In genomic region chr17:12505708-12506107, GRCm38 (mm10) we compare ENCODE assay signal across 30 mouse cellular contexts. TPM values are rescaled to one million over a fixed set of nuclear protein-coding genes. Genes with fewer than 3 reads are reported as not detected.
A peak's percentile ranks its signal among the peaks of the same experiment; 100 is the strongest.
DNase-seq lines count a peak whose midpoint lies in the region; ATAC-seq and TF ChIP-seq lines count a peak whose summit lies in the region.
"Had no signal": no experiment of that assay in that cellular context is flagged by ENCODE, and none has a peak within 500 bp of the region (broad histone marks: within the 10 kb centered on the region; RNA-seq: fewer than 3 reads in every experiment).

No protein-coding gene starts in this region.

- H3K27ac ChIP-seq in heart, embryonic 10.5 days = no peak overlapping the region
- H3K27ac ChIP-seq in liver, embryonic 11.5 days (ENCODE audit: low read depth, low read length) = no peak overlapping the region
- no peak overlapping the region for H3K27ac ChIP-seq in liver, postnatal 0 days (ENCODE audit: low read depth)
- H3K27ac ChIP-seq: forebrain, embryonic 13.5 days; heart, embryonic 13.5 days; hindbrain, embryonic 13.5 days; layer of hippocampus, adult 2 months; left cerebral cortex, adult 2 months; macrophage; midbrain, embryonic 10.5 days; midbrain, embryonic 15.5 days; neural tube, embryonic 13.5 days; stomach, postnatal 0 days had no signal

- no peak for TF ChIP-seq CTCF in liver, postnatal 0 days (IDR thresholded peaks at IDR 0.05; ENCODE audit: low read depth)

- WGBS in heart, embryonic 10.5 days = 73% methylated on average over 6 of the region's 6 CpGs
- whole genome bisulfite sequencing in liver, embryonic 11.5 days = 40% methylated on average over 6 of the region's 6 CpGs
- WGBS in liver, postnatal 0 days (ENCODE audit: insufficient replicate concordance) = 27% methylated on average over 6 of the region's 6 CpGs

- intact Hi-C loops in heart, postnatal 36 days (cut with DNase I) = no loop called here

- no peak overlapping the region for H3K9ac ChIP-seq in liver, embryonic 11.5 days (ENCODE audit: low read depth, low read length)
- no peak overlapping the region for H3K9ac ChIP-seq in liver, postnatal 0 days (replicated peaks)
- H3K9ac ChIP-seq: forebrain, embryonic 13.5 days; heart, embryonic 13.5 days; hindbrain, embryonic 13.5 days; midbrain, embryonic 15.5 days; neural tube, embryonic 13.5 days had no signal

- peaks cover 15% of the 10 kb centered on the region for H3K4me1 ChIP-seq in heart, embryonic 10.5 days
- peaks cover 13% of the 10 kb centered on the region for H3K4me1 ChIP-seq in liver, embryonic 11.5 days (replicated peaks; ENCODE audit: control insufficient read depth, insufficient read depth, low read length)
- no peaks in the 10 kb centered on the region; the same call in 1 of the 2 replicates for H3K4me1 ChIP-seq in liver, postnatal 0 days (ENCODE audit: insufficient read depth)
- H3K4me1 ChIP-seq: forebrain, embryonic 13.5 days had no signal

- peak overlapping the region; percentile 87 for H3K4me2 ChIP-seq in liver, embryonic 11.5 days
- peak overlapping the region; percentile 59 for H3K4me2 ChIP-seq in liver, postnatal 0 days (ENCODE audit: low read depth, low read length)
- H3K4me2 ChIP-seq: forebrain, embryonic 13.5 days; heart, embryonic 13.5 days; hindbrain, embryonic 13.5 days; midbrain, embryonic 15.5 days; neural tube, embryonic 13.5 days had no signal

- H3K36me3 ChIP-seq in heart, embryonic 10.5 days = no peaks in the 10 kb centered on the region
- no peaks in the 10 kb centered on the region for H3K36me3 ChIP-seq in liver, embryonic 11.5 days (ENCODE audit: control insufficient read depth, insufficient read depth, low read length)
- H3K36me3 ChIP-seq in liver, postnatal 0 days (replicated peaks; ENCODE audit: insufficient read depth, low read length) = no peaks in the 10 kb centered on the region
- H3K36me3 ChIP-seq: heart, embryonic 13.5 days; hindbrain, embryonic 13.5 days; midbrain, embryonic 10.5 days; midbrain, embryonic 15.5 days; neural tube, embryonic 13.5 days had no signal

- H3K4me3 ChIP-seq in heart, embryonic 10.5 days = no peak overlapping the region
- no peak overlapping the region for H3K4me3 ChIP-seq in liver, embryonic 11.5 days (ENCODE audit: low read depth, low read length)
- no peak overlapping the region for H3K4me3 ChIP-seq in liver, postnatal 0 days (ENCODE audit: low read depth, low read length)
- H3K4me3 ChIP-seq: erythroblast, embryonic 14.5 days; forebrain, embryonic 13.5 days; heart, embryonic 13.5 days; hindbrain, embryonic 13.5 days; layer of hippocampus, adult 2 months; left cerebral cortex, adult 2 months; midbrain, embryonic 10.5 days; midbrain, embryonic 15.5 days; neural tube, embryonic 13.5 days had no signal

- H3K27me3 ChIP-seq in heart, embryonic 10.5 days (ENCODE audit: insufficient read depth, poor library complexity, severe bottlenecking) = peaks cover 71% of the 10 kb centered on the region
- H3K27me3 ChIP-seq in liver, embryonic 11.5 days (replicated peaks; ENCODE audit: control insufficient read depth, insufficient read depth, low read length) = peaks cover 36% of the 10 kb centered on the region
- H3K27me3 ChIP-seq in liver, postnatal 0 days (ENCODE audit: insufficient read depth, low read length) = peaks cover 37% of the 10 kb centered on the region

- DNase-seq in heart, embryonic 10.5 days (ENCODE audit: low spot score) = peak; percentile 41
- DNase-seq in heart, postnatal 36 days = no peak
- no peak for DNase-seq in liver, embryonic 11.5 days (ENCODE audit: low spot score)
- no peak for DNase-seq in liver
- DNase-seq in liver, postnatal 0 days = no peak
- no peak for DNase-seq in urinary bladder, postnatal 4 days (ENCODE audit: low spot score in 2 of 2)
- DNase-seq: adrenal gland, postnatal 25 days; cerebellum, adult 18-20 months; cerebellum, postnatal 10 days; gastrocnemius, postnatal 25 days; heart, adult 11 months; kidney, adult 18-20 months; kidney, postnatal 36 days; lung, adult 2 months; lung, postnatal 10 days; right cerebral cortex, postnatal 4 days; thymus, adult 18-20 months; thymus, postnatal 36 days had no signal

- no peaks in the 10 kb centered on the region for H3K9me3 ChIP-seq in heart, embryonic 10.5 days
- H3K9me3 ChIP-seq in liver, embryonic 11.5 days (ENCODE audit: control insufficient read depth, low read length) = no peaks in the 10 kb centered on the region
- H3K9me3 ChIP-seq in liver, postnatal 0 days (ENCODE audit: low read length) = no peaks in the 10 kb centered on the region
- H3K9me3 ChIP-seq: forebrain, embryonic 13.5 days; hindbrain, embryonic 13.5 days; midbrain, embryonic 10.5 days; midbrain, embryonic 15.5 days; neural tube, embryonic 13.5 days had no signal

- ATAC-seq in liver, embryonic 11.5 days (replicated peaks; ENCODE audit: low FRiP score) = no peak
- ATAC-seq in common myeloid progenitor, adult 5-6 weeks (replicated peaks; ENCODE audit: low read depth, poor library complexity, severe bottlenecking) = 0 out of 2 replicates have a peak, but pooled peaks have one; percentile 10
- ATAC-seq in liver, postnatal 0 days = no peak
- ATAC-seq: forebrain, embryonic 13.5 days; midbrain, embryonic 15.5 days had no signal

- TF ChIP-seq EP300 in liver, postnatal 0 days (IDR thresholded peaks at IDR 0.05; ENCODE audit: low read depth) = no peak

RNA-seq across cellular contexts. Expression of gene Slc22a3, which starts 1.8 kb away (rescaled TPM):
- polyA plus RNA-seq in heart, embryonic 10.5 days (2016; fragmentation: Nextera tagmentation; extraction: Ambion mirVana) = 0.32 and 0.74 TPM in 2 replicates
- 1 to 10 TPM; 7.0 to 8.9 TPM for total RNA-seq in heart, postnatal 36 days (2021)
- 4.1 TPM in 2 replicates for polyA plus RNA-seq in liver, embryonic 11.5 days (2014; fragmentation: Nextera tagmentation; extraction: Ambion mirVana)
- 36.2 and 45.5 TPM in 2 replicates for total RNA-seq in common myeloid progenitor, adult 5-6 weeks (2017)
- 0.65 TPM in 2 replicates for polyA plus RNA-seq in liver, postnatal 0 days (2015; fragmentation: Nextera tagmentation; extraction: Ambion mirVana)
- polyA plus RNA-seq: erythroblast, embryonic 14.5 days; macrophage; midbrain, embryonic 10.5 days had no signal
